Mouse (Mus musculus) liver, embryonic 16.5 days (tissue): Measurements from ENCODE around the gene Tex44. TPM values are rescaled to one million over a fixed set of nuclear protein-coding genes. Genes with fewer than 3 reads are reported as not detected.

ENCODE experiments used
- ATAC-seq: fragments of 200-750 bp; cut with Nextera tagmentation; 2 replicates; pipeline ENCODE4 v1.8.0; 2017; ENCODE audit warnings: low read depth, mild to moderate bottlenecking, moderate number of reproducible peaks, moderate library complexity
- H3K27ac ChIP-seq: fragments of 300-500 bp; sonication (generic); 2 replicates; pipeline ENCODE4 v1.5.1; 2014; ENCODE audit warnings: mild to moderate bottlenecking, low read length
- H3K27me3 ChIP-seq: fragments of 300-500 bp; sonication (generic); 2 replicates; pipeline ENCODE4 v1.6.1; 2014; ENCODE audit warnings: low read depth, low read length, mixed read lengths; ENCODE audit not compliant: control insufficient read depth, insufficient read depth
- H3K36me3 ChIP-seq: fragments of 300-500 bp; sonication (generic); 2 replicates; pipeline ENCODE4 v1.6.1; 2014; ENCODE audit warnings: mild to moderate bottlenecking; ENCODE audit not compliant: control insufficient read depth, insufficient read depth
- H3K4me1 ChIP-seq: fragments of 300-500 bp; sonication (generic); 2 replicates; pipeline ENCODE4 v1.6.1; 2014; ENCODE audit warnings: low read depth, low read length, mixed read lengths; ENCODE audit not compliant: control insufficient read depth
- H3K4me2 ChIP-seq: fragments of 300-500 bp; sonication (generic); 2 replicates; pipeline ENCODE4 v1.6.1; 2014; ENCODE audit warnings: low read depth, low read length, mixed read lengths
- H3K4me3 ChIP-seq: fragments of 300-500 bp; sonication (generic); 2 replicates; pipeline ENCODE4 v1.5.1; 2014; ENCODE audit warnings: low read depth, mild to moderate bottlenecking, low read length
- H3K9ac ChIP-seq: fragments of 300-500 bp; sonication (generic); 2 replicates; pipeline ENCODE4 v1.6.1; 2014; ENCODE audit warnings: low read depth, low read length
- H3K9me3 ChIP-seq: fragments of 300-500 bp; sonication (generic); replicated peaks from 2 replicates; pipeline ENCODE4 v1.6.1; 2016; ENCODE audit warnings: low read length; ENCODE audit not compliant: control insufficient read depth
- WGBS: fragments of 180-500 bp; shearing (Covaris S2); extraction: QIAGEN DNeasy Blood & Tissue Kit; methylation state at CpG from one replicate; pipeline ENCODE4 v1.1.7; 2014; ENCODE audit not compliant: insufficient replicate concordance; 5-methylcytosine and 5-hydroxymethylcytosine counted together
- polyA plus RNA-seq: library from polyadenylated mRNA; unstranded; fragments of >200 nt; fragmentation: Nextera tagmentation; extraction: Ambion mirVana; gene quantifications from 2 replicates; pipeline ENCODE4 v1.2.1, GENCODE M21; 2015

Tex44 gene
- polyA plus RNA-seq, 1 experiment from 2014 or later, result not detected

DNA sequence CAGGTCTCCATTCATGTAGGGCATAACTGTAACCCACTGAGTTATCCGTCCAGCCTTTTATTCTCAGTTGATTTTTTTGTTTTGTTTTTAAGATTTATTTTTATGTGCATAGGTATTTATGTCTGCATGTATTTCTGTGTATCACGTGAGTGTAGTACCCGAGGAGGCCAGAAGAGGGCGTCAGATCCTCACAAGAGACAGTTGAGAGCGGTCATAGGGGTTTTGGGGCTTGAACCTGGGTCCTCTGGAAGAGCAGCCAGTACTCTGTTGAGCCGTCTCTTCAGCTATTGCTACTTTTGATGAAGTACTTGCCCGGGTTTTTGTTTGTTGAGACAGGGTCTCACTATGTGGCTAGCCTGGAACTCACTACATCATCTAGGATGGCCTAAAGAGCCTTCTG lies 30.2 kb upstream of the Tex44 start:
- Histone ChIP-seq H3K27me3 (no peaks in the 10 kb centered on the region), H3K4me2 (no peak overlapping the region), H3K9ac (no peak overlapping the region), H3K36me3 (no peaks in the 10 kb centered on the region), H3K27ac (no peak overlapping the region), H3K4me3 (no peak overlapping the region), H3K4me1 (no peaks in the 10 kb centered on the region), H3K9me3 (no peaks in the 10 kb centered on the region)
- 59% methylated on average over 7 of the region's 7 CpGs for WGBS
- no peak for ATAC-seq

DNA sequence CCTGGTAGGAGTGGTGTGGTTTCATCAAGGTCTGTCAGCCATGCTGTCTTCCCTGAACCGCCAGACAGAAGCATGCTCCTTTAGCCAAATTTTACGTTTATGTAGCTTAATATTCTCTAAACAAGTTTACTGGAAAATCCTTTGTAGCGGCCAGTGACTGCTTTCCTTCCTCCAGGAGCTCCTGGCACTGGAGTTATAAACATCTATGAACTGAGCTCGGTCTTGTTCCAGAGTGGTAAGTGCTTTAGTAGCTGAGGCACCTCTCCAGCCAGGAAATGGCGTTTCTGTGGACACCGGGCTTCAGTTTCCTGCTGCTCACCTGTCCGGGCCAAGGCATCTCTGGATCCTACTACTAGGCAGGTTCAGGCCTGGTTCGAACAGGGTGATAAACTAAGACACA lies 28.5 kb upstream of the Tex44 start:
- no peaks in the 10 kb centered on the region for H3K36me3 ChIP-seq
- no peaks in the 10 kb centered on the region for H3K27me3 ChIP-seq
- WGBS, result 66% methylated on average over 8 of the region's 8 CpGs
- no peak overlapping the region for H3K9ac ChIP-seq
- no peak overlapping the region for H3K4me3 ChIP-seq
- ATAC-seq, result no peak
- no peaks in the 10 kb centered on the region for H3K9me3 ChIP-seq
- no peaks in the 10 kb centered on the region for H3K4me1 ChIP-seq
- H3K27ac ChIP-seq, result no peak overlapping the region
- H3K4me2 ChIP-seq, result no peak overlapping the region

DNA sequence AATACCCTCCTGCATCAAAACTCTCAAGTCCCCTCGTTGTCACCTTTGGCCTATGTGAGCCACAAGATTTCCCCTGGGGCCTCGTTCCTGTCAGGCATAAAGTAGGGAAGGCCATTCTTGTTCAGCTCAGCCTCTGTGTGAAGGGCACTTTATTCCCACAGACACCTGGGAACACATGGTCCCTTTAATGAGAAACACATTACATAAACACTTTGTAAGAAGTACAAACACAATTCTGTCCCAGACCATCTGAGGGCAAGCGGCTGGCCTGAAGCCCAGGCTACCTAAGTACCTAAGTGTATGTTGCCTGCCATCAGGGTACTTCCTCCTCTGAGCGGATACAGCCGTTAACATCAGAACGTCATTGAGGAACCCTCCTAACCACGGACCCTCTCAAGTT lies 27.9 kb upstream of the Tex44 start:
- Histone ChIP-seq H3K27ac (no peak overlapping the region), H3K9ac (no peak overlapping the region), H3K4me1 (no peaks in the 10 kb centered on the region), H3K4me3 (no peak overlapping the region), H3K27me3 (no peaks in the 10 kb centered on the region), H3K4me2 (no peak overlapping the region), H3K9me3 (no peaks in the 10 kb centered on the region), H3K36me3 (no peaks in the 10 kb centered on the region)
- WGBS, result 25% methylated on average over 7 of the region's 7 CpGs
- ATAC-seq, result no peak

DNA sequence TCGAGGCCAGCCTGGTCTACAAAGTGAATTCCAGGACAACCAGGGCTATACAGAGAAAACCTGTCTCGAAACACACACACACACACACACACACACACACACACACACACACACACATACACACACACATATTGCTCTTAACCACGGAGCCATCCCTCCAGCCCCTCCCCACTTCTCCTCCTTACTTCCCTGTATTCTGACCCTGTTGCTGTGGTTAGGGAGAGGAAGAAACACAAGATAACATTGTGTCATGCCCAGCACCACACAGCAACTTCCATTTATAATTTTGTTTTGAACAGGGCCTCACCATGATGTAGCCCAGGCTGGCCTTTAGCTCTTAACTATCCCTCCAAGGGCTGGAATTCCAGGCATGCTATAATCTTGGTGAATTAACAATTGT lies 26.8 kb upstream of the Tex44 start:
- H3K4me2 ChIP-seq, result no peak overlapping the region
- no peak overlapping the region for H3K27ac ChIP-seq
- no peaks in the 10 kb centered on the region for H3K4me1 ChIP-seq
- peak; percentile 45; the same call in 1 of the 2 replicates for ATAC-seq
- H3K9me3 ChIP-seq, result no peaks in the 10 kb centered on the region
- 29% methylated on average over 3 of the region's 3 CpGs for WGBS
- H3K4me3 ChIP-seq, result no peak overlapping the region
- H3K36me3 ChIP-seq, result no peaks in the 10 kb centered on the region
- no peak overlapping the region for H3K9ac ChIP-seq
- H3K27me3 ChIP-seq, result no peaks in the 10 kb centered on the region

DNA sequence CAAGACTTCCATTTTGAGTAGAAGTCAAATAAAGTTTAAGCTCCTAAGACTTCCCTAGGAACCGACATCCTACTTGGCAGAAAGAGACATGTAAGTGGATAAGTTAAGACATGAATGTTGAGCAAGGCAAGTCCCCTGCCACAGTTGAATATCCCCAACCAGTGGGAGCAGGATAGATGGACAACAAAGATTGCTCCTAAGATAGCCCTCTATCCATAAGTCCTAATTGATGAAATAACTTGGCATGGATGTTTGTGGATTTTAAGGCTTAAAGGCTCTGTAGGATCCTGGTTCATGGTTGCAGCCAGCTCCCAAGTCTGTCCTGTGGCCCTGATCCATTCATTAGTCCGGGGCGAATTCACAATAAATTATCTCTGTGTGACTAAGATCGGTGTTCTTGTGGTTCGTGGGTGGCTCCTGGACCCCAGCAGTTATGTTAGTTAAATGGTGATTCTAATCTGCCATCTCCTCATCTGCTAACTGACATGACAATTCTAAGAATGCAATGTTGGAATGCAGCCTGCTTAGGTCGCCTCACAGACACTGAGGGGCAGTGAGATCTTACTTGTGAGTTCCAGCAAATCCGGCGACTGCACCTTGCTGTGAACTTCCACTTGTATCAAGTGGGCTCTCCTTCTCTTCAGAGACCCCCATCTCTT lies 25.9 kb upstream of the Tex44 start:
- Histone ChIP-seq H3K9ac (no peak overlapping the region), H3K27ac (no peak overlapping the region), H3K27me3 (no peaks in the 10 kb centered on the region), H3K4me2 (no peak overlapping the region), H3K4me3 (no peak overlapping the region), H3K9me3 (no peaks in the 10 kb centered on the region), H3K36me3 (no peaks in the 10 kb centered on the region), H3K4me1 (no peaks in the 10 kb centered on the region)
- no peak for ATAC-seq
- 28% methylated on average over 8 of the region's 8 CpGs for WGBS

DNA sequence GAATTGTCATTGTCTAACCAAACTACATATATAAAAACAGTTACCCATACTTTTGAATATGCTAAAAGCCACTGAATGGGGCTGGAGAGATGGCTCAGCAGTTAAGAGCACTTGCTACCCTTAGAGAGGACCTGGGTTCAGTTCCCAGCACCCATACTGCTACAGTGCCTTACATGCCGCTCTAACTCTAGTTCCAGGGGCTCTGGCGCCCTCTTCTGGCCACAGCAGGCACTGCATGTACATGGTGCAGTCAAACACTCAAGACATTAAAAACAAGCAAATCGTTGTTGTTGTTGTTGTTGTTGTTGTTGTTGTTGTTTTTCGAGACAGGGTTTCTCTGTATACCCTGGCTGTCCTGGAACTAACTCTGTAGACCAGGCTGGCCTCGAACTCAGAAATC lies 21.3 kb upstream of the Tex44 start:
- H3K4me3 ChIP-seq, result no peak overlapping the region
- H3K9me3 ChIP-seq, result no peaks in the 10 kb centered on the region
- H3K27ac ChIP-seq, result no peak overlapping the region
- no peak for ATAC-seq
- no peak overlapping the region for H3K9ac ChIP-seq
- peaks cover 6% of the 10 kb centered on the region for H3K4me1 ChIP-seq
- H3K4me2 ChIP-seq, result no peak overlapping the region
- H3K36me3 ChIP-seq, result no peaks in the 10 kb centered on the region
- no peaks in the 10 kb centered on the region for H3K27me3 ChIP-seq
- 40% methylated on average over 5 of the region's 5 CpGs for WGBS

DNA sequence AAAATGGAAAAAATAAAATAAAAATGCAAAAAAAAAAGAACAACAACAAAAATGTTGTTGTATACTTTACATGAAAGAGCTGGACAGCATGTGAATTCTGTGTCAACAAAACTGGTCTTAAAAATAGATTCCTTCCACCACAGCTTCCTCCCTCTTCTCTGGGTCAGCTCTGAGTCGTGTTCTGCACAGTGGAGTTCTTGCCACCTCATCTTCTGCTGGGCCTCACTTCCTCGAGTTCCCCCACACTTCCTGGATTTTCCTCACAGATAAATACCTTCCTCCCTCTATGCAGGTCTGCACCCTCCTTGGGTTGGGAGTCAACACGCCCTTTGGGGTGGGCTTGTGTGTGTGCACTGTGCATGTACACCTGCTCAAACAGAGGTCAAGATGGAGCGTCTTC lies 19.8 kb upstream of the Tex44 start:
- Histone ChIP-seq H3K4me2 (no peak overlapping the region), H3K9ac (no peak overlapping the region), H3K36me3 (no peaks in the 10 kb centered on the region), H3K27ac (peak overlapping the region; percentile 48; the same call in 1 of the 2 replicates), H3K4me3 (no peak overlapping the region), H3K27me3 (no peaks in the 10 kb centered on the region), H3K4me1 (peaks cover 6% of the 10 kb centered on the region), H3K9me3 (no peaks in the 10 kb centered on the region)
- ATAC-seq, result peak; percentile 27; the same call in 1 of the 2 replicates
- WGBS, result 37% methylated on average over 4 of the region's 4 CpGs

DNA sequence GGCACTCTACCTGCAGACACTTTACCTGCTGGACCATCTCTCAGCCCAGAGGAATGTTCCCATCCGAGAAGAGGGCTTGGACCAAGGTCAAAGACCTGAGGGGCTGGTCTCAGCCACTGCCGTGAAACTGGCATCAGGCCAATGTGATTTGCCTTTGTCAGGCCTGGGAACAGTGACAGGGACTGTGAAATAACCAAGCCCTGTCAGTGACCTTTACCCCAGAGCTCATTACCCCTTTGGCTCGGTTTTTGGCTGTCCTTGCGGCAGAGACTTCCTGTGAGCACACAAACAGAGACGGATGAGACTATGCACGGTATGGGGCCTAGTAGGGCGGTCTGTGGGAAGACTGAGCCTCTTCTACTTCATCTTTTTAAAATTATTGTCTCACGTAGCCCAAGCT lies 19.2 kb upstream of the Tex44 start:
- Histone ChIP-seq H3K4me1 (peaks cover 6% of the 10 kb centered on the region), H3K27me3 (no peaks in the 10 kb centered on the region), H3K27ac (peak overlapping the region; percentile 48), H3K4me2 (no peak overlapping the region), H3K9ac (no peak overlapping the region), H3K4me3 (no peak overlapping the region), H3K36me3 (no peaks in the 10 kb centered on the region), H3K9me3 (no peaks in the 10 kb centered on the region)
- peak; percentile 85 for ATAC-seq
- WGBS, result 35% methylated on average over 8 of the region's 8 CpGs

DNA sequence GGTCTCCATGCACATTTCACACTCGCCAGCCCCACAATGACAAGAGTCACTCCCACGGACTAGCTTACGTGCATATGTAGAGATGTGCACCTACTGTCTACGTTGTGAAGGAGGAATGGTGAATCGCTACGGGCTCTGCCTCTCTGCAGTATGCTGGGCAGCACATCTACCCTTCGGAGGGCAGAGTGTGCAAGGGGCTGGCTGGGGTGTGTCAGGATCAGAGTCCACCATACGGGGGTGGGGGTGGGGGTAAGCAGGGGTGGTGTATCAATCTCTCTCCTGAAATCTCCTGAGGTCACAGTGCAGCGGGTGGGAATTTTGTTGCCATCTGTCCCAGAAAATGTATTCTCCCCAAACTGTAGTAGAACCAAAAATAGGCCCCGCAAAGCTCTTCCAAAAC lies 17.6 kb upstream of the Tex44 start:
- H3K4me2 ChIP-seq, result no peak overlapping the region
- H3K36me3 ChIP-seq, result no peaks in the 10 kb centered on the region
- no peak for ATAC-seq
- H3K4me1 ChIP-seq, result peaks cover 6% of the 10 kb centered on the region
- H3K9me3 ChIP-seq, result no peaks in the 10 kb centered on the region
- H3K9ac ChIP-seq, result no peak overlapping the region
- WGBS, result 68% methylated on average over 10 of the region's 10 CpGs
- H3K4me3 ChIP-seq, result no peak overlapping the region
- no peaks in the 10 kb centered on the region for H3K27me3 ChIP-seq
- no peak overlapping the region for H3K27ac ChIP-seq
